Mouse (Mus musculus) cortical plate, adult 2 months (tissue): Measurements from ENCODE around the gene 6030408B16Rik. TPM values are rescaled to one million over a fixed set of nuclear protein-coding genes. Genes with fewer than 3 reads are reported as not detected.
A peak's percentile ranks its signal among the peaks of the same experiment; 100 is the strongest.

Experiments used
- H3K27ac ChIP-seq: fragments of 200-500 bp; 2 replicates; pipeline ENCODE4 v1.5.1; 2012; ENCODE audit warnings: low read length, control low read depth, inconsistent platforms; ENCODE audit not compliant: insufficient read depth
- H3K4me1 ChIP-seq: fragments of 200-500 bp; 2 replicates; pipeline ENCODE4 v1.6.1; 2011; ENCODE audit warnings: low read length; ENCODE audit not compliant: control insufficient read depth, insufficient read depth
- H3K4me3 ChIP-seq: fragments of 200-500 bp; 2 replicates; pipeline ENCODE4 v1.5.1; 2011; ENCODE audit warnings: mild to moderate bottlenecking, low read length, control low read depth; ENCODE audit not compliant: insufficient read depth
- CTCF ChIP-seq: fragments of 200-500 bp; IDR thresholded peaks from 2 replicates; pipeline ENCODE4 v1.5.1; 2011; ENCODE audit warnings: mild to moderate bottlenecking, control low read depth, low read length; ENCODE audit not compliant: insufficient read depth; ENCODE audit errors: extremely low read depth
- POLR2A ChIP-seq: fragments of 200-500 bp; IDR thresholded peaks from 2 replicates; pipeline ENCODE4 v1.6.1; 2011; ENCODE audit warnings: mild to moderate bottlenecking, low read length, control low read depth; ENCODE audit not compliant: insufficient read depth; ENCODE audit errors: extremely low read depth
- polyA plus RNA-seq: library from polyadenylated mRNA; depleted of rRNA; stranded (reverse); fragments of >200 nt; gene quantifications from 2 replicates; pipeline ENCODE4 v1.2.3, GENCODE M21; 2012

6030408B16Rik gene
- polyA plus RNA-seq, 1 experiment = 0.23 TPM

- 0 out of 2 replicates have a peak, but pooled peaks have one; percentile 22 for TF ChIP-seq POLR2A
- TF ChIP-seq CTCF = no peak
- H3K27ac ChIP-seq = peak within 1 kb of the TSS; percentile 95
- peaks cover 12% of the 10 kb centered on the region for H3K4me1 ChIP-seq
Observed at GRCm38 (mm10) chr15:101253886-101254795, 38.9 kb upstream of the 6030408B16Rik start, which contains the start of gene Nr4a1. TSS of gene Nr4a1 (plus strand) at chr15:101254269.

GRCm38 (mm10) chr15:101255842-101256462, 37.1 kb upstream of the 6030408B16Rik start:
- Histone ChIP-seq H3K4me3 (peak overlapping the region; percentile 66), H3K27ac (no peak overlapping the region), H3K4me1 (peaks cover 12% of the 10 kb centered on the region)
- TF ChIP-seq CTCF (no peak), POLR2A (no peak)

More at GRCm38 (mm10) chr15:101253886-101254795, 38.9 kb upstream of the 6030408B16Rik start, which contains the start of gene Nr4a1:
- H3K4me3 ChIP-seq = peak within 1 kb of the TSS; percentile 66

GRCm38 (mm10) chr15:101256463-101257206, 36.4 kb upstream of the 6030408B16Rik start:
- H3K4me3 ChIP-seq = peak overlapping the region; percentile 66
- H3K27ac ChIP-seq = no peak overlapping the region
- H3K4me1 ChIP-seq = peaks cover 12% of the 10 kb centered on the region
- TF ChIP-seq POLR2A (no peak), CTCF (no peak)

- no peak overlapping the region for H3K4me3 ChIP-seq
- H3K4me1 ChIP-seq = peaks cover 13% of the 10 kb centered on the region
- TF ChIP-seq POLR2A = no peak
- no peak for TF ChIP-seq CTCF
- no peak overlapping the region for H3K27ac ChIP-seq
Observed at GRCm38 (mm10) chr15:101258420-101258819, 34.6 kb upstream of the 6030408B16Rik start.

GRCm38 (mm10) chr15:101259922-101260321, 33.1 kb upstream of the 6030408B16Rik start:
- no peak overlapping the region for H3K4me3 ChIP-seq
- 0 out of 2 replicates have a peak overlapping the region, but pooled peaks have one; percentile 21 for H3K27ac ChIP-seq
- no peak for TF ChIP-seq POLR2A
- TF ChIP-seq CTCF = no peak
- H3K4me1 ChIP-seq = peaks cover 13% of the 10 kb centered on the region

- Histone ChIP-seq H3K27ac (0 out of 2 replicates have a peak overlapping the region, but pooled peaks have one; percentile 21), H3K4me1 (peaks cover 13% of the 10 kb centered on the region), H3K4me3 (no peak overlapping the region)
- TF ChIP-seq POLR2A (no peak), CTCF (no peak)
Observed at GRCm38 (mm10) chr15:101260387-101260786, 32.6 kb upstream of the 6030408B16Rik start.

- no peak overlapping the region for H3K4me3 ChIP-seq
- TF ChIP-seq POLR2A (no peak), CTCF (no peak)
- peak overlapping the region; percentile 15; the same call in 1 of the 2 replicates for H3K27ac ChIP-seq
Observed at GRCm38 (mm10) chr15:101260874-101261622, 32.0 kb upstream of the 6030408B16Rik start.

GRCm38 (mm10) chr15:101262502-101262901, 30.5 kb upstream of the 6030408B16Rik start:
- Histone ChIP-seq H3K4me3 (no peak overlapping the region), H3K27ac (no peak overlapping the region), H3K4me1 (peaks cover 10% of the 10 kb centered on the region; the same call in 1 of the 2 replicates)
- TF ChIP-seq POLR2A = no peak
- no peak for TF ChIP-seq CTCF

More at GRCm38 (mm10) chr15:101260874-101261622, 32.0 kb upstream of the 6030408B16Rik start:
- H3K4me1 ChIP-seq = peaks cover 13% of the 10 kb centered on the region; the same call in 1 of the 2 replicates
